Mouse (Mus musculus) urinary bladder, postnatal 10 days (tissue): ENCODE results near the gene Vgll2.

Source experiments
- DNase-seq: peaks from one replicate; pipeline ENCODE4 v3.0.0; 2022; ENCODE audit warnings: low spot score

Vgll2 gene

GRCm38 (mm10) chr10:52022413-52023212 is at the start of gene Vgll2:
Gene Vgll2, plus strand, starts transcription at chr10:52022502.
- DNase-seq, result no peak

- no peak for DNase-seq
These were observed 47.2 kb upstream of the Vgll2 start for GRCm38 (mm10) chr10:51975137-51975536.

GRCm38 (mm10) chr10:51975587-51975986 is 46.7 kb upstream of the Vgll2 start:
- no peak for DNase-seq

GRCm38 (mm10) chr10:51981651-51982050 is 40.7 kb upstream of the Vgll2 start:
- no peak for DNase-seq

- DNase-seq, result no peak
These were observed 39.9 kb upstream of the Vgll2 start for GRCm38 (mm10) chr10:51982395-51982794.

- DNase-seq, result no peak
These were observed 3.8 kb upstream of the Vgll2 start for GRCm38 (mm10) chr10:52018471-52018870.

GRCm38 (mm10) chr10:52021231-52021630 is 1.1 kb upstream of the Vgll2 start:
- no peak for DNase-seq

- no peak for DNase-seq
These were observed 437 bp upstream of the Vgll2 start for GRCm38 (mm10) chr10:52021736-52022394.

- DNase-seq, result no peak
These were observed 1.1 kb downstream of the Vgll2 start for GRCm38 (mm10) chr10:52023213-52024052.

- no peak for DNase-seq
These were observed 1.7 kb downstream of the Vgll2 start for GRCm38 (mm10) chr10:52024053-52024410.

- DNase-seq, result no peak
These were observed 3.0 kb downstream of the Vgll2 start for GRCm38 (mm10) chr10:52025291-52025690.

GRCm38 (mm10) chr10:52025821-52026220 is 3.5 kb downstream of the Vgll2 start:
- DNase-seq, result no peak

GRCm38 (mm10) chr10:52027161-52028035 is 5.1 kb downstream of the Vgll2 start:
- DNase-seq, result no peak

GRCm38 (mm10) chr10:52028561-52029370 is 6.5 kb downstream of the Vgll2 start:
- no peak for DNase-seq

- no peak for DNase-seq
These were observed 7.2 kb downstream of the Vgll2 start for GRCm38 (mm10) chr10:52029421-52030080.

GRCm38 (mm10) chr10:52033729-52034128 is 11.4 kb downstream of the Vgll2 start:
- no peak for DNase-seq

GRCm38 (mm10) chr10:52039392-52039791 is 17.1 kb downstream of the Vgll2 start:
- no peak for DNase-seq

- no peak for DNase-seq
These were observed 20.8 kb downstream of the Vgll2 start for GRCm38 (mm10) chr10:52043086-52043485.

- DNase-seq, result no peak
These were observed 26.0 kb downstream of the Vgll2 start for GRCm38 (mm10) chr10:52048287-52048686.

- DNase-seq, result no peak
These were observed 50.2 kb downstream of the Vgll2 start for GRCm38 (mm10) chr10:52072482-52072881.
